Mouse (Mus musculus) E14TG2a.4 (cell line): ENCODE data around the gene Bcar3.

Experiments used
- H3K27me3 ChIP-seq: 2 replicates; pipeline ENCODE4 v1.6.1; 2014; ENCODE audit warnings: low read length, control low read depth; ENCODE audit not compliant: insufficient read depth
- H3K36me3 ChIP-seq: 2 replicates; pipeline ENCODE4 v1.6.1; 2014; ENCODE audit warnings: low read length, control low read depth; ENCODE audit not compliant: insufficient read depth
- H3K4me1 ChIP-seq: replicated peaks from 2 replicates; pipeline ENCODE4 v1.6.1; 2014; ENCODE audit warnings: low read depth, low read length, control low read depth
- H3K4me3 ChIP-seq: replicated peaks from 2 replicates; pipeline ENCODE4 v1.5.1; 2014; ENCODE audit warnings: mild to moderate bottlenecking, low read length
- H3K9me3 ChIP-seq: 2 replicates; pipeline ENCODE4 v1.6.1; 2014; ENCODE audit warnings: low read length, control low read depth
- CTCF ChIP-seq: conservative IDR thresholded peaks from 2 replicates; pipeline ENCODE4 v1.5.1; 2014; ENCODE audit warnings: low read length
- NANOG ChIP-seq: IDR thresholded peaks from 2 replicates; pipeline ENCODE4 v1.6.1; 2014; ENCODE audit warnings: borderline replicate concordance, low read length, mixed read lengths
- POU5F1 ChIP-seq: IDR thresholded peaks from 2 replicates; pipeline ENCODE4 v1.6.1; 2014; ENCODE audit warnings: low read length, borderline replicate concordance

The Bcar3 gene

GRCm38 (mm10) chr3:122372617-122373016 lies 78.7 kb downstream of the Bcar3 start:
- no peaks in the 10 kb centered on the region for H3K4me1 ChIP-seq
- no peaks in the 10 kb centered on the region for H3K36me3 ChIP-seq
- peaks cover 3% of the 10 kb centered on the region; the same call in 1 of the 2 replicates for H3K27me3 ChIP-seq
- TF ChIP-seq POU5F1: no peak
- no peak for TF ChIP-seq CTCF
- no peak for TF ChIP-seq NANOG
- H3K9me3 ChIP-seq: 0 out of 2 replicates have a peak, but pooled peaks cover 3% of the 10 kb centered on the region
- no peak overlapping the region for H3K4me3 ChIP-seq

- Histone ChIP-seq H3K4me3 (no peak overlapping the region), H3K27me3 (peaks cover 3% of the 10 kb centered on the region; the same call in 1 of the 2 replicates), H3K4me1 (0 out of 2 replicates have a peak, but pooled peaks cover 4% of the 10 kb centered on the region), H3K36me3 (no peaks in the 10 kb centered on the region), H3K9me3 (0 out of 2 replicates have a peak, but pooled peaks cover 3% of the 10 kb centered on the region)
- no peak for TF ChIP-seq NANOG
- no peak for TF ChIP-seq CTCF
- TF ChIP-seq POU5F1: no peak
These were observed 82.1 kb downstream of the Bcar3 start for GRCm38 (mm10) chr3:122376011-122376410.

- TF ChIP-seq POU5F1 (no peak), CTCF (no peak), NANOG (no peak)
- 0 out of 2 replicates have a peak, but pooled peaks cover 4% of the 10 kb centered on the region for H3K4me1 ChIP-seq
- H3K4me3 ChIP-seq: no peak overlapping the region
- peaks cover 3% of the 10 kb centered on the region; the same call in 1 of the 2 replicates for H3K27me3 ChIP-seq
- H3K36me3 ChIP-seq: no peaks in the 10 kb centered on the region
- H3K9me3 ChIP-seq: 0 out of 2 replicates have a peak, but pooled peaks cover under 1% of the 10 kb centered on the region
These were observed 82.5 kb downstream of the Bcar3 start for GRCm38 (mm10) chr3:122376412-122376831.

- Histone ChIP-seq H3K36me3 (no peaks in the 10 kb centered on the region), H3K4me1 (0 out of 2 replicates have a peak, but pooled peaks cover 4% of the 10 kb centered on the region), H3K9me3 (no peaks in the 10 kb centered on the region), H3K4me3 (no peak overlapping the region), H3K27me3 (peaks cover 3% of the 10 kb centered on the region; the same call in 1 of the 2 replicates)
- TF ChIP-seq CTCF (no peak), NANOG (no peak), POU5F1 (no peak)
These were observed 83.0 kb downstream of the Bcar3 start for GRCm38 (mm10) chr3:122376841-122377464.

GRCm38 (mm10) chr3:122378634-122379033 lies 84.7 kb downstream of the Bcar3 start:
- H3K27me3 ChIP-seq: peaks cover 3% of the 10 kb centered on the region; the same call in 1 of the 2 replicates
- no peak overlapping the region for H3K4me3 ChIP-seq
- no peak for TF ChIP-seq POU5F1
- TF ChIP-seq NANOG: no peak
- TF ChIP-seq CTCF: no peak
- H3K4me1 ChIP-seq: 0 out of 2 replicates have a peak, but pooled peaks cover 4% of the 10 kb centered on the region
- H3K9me3 ChIP-seq: no peaks in the 10 kb centered on the region
- H3K36me3 ChIP-seq: no peaks in the 10 kb centered on the region

- 0 out of 2 replicates have a peak, but pooled peaks cover 4% of the 10 kb centered on the region for H3K4me1 ChIP-seq
- no peak overlapping the region for H3K4me3 ChIP-seq
- H3K27me3 ChIP-seq: no peaks in the 10 kb centered on the region
- H3K36me3 ChIP-seq: no peaks in the 10 kb centered on the region
- TF ChIP-seq POU5F1: no peak
- TF ChIP-seq NANOG: no peak
- no peak for TF ChIP-seq CTCF
- no peaks in the 10 kb centered on the region for H3K9me3 ChIP-seq
These were observed 86.8 kb downstream of the Bcar3 start for GRCm38 (mm10) chr3:122380776-122381175.

- TF ChIP-seq POU5F1: no peak
- TF ChIP-seq NANOG: no peak
- no peak for TF ChIP-seq CTCF
- Histone ChIP-seq H3K4me1 (0 out of 2 replicates have a peak, but pooled peaks cover 4% of the 10 kb centered on the region), H3K27me3 (no peaks in the 10 kb centered on the region), H3K36me3 (no peaks in the 10 kb centered on the region), H3K4me3 (no peak overlapping the region), H3K9me3 (peaks cover 6% of the 10 kb centered on the region)
These were observed 87.7 kb downstream of the Bcar3 start for GRCm38 (mm10) chr3:122381591-122381990.

- Histone ChIP-seq H3K27me3 (no peaks in the 10 kb centered on the region), H3K4me1 (peaks cover 22% of the 10 kb centered on the region), H3K4me3 (no peak overlapping the region), H3K9me3 (peaks cover 15% of the 10 kb centered on the region), H3K36me3 (no peaks in the 10 kb centered on the region)
- TF ChIP-seq POU5F1 (no peak), NANOG (no peak), CTCF (no peak)
These were observed 92.5 kb downstream of the Bcar3 start for GRCm38 (mm10) chr3:122386444-122386843.
